In the genomic region with DNA sequence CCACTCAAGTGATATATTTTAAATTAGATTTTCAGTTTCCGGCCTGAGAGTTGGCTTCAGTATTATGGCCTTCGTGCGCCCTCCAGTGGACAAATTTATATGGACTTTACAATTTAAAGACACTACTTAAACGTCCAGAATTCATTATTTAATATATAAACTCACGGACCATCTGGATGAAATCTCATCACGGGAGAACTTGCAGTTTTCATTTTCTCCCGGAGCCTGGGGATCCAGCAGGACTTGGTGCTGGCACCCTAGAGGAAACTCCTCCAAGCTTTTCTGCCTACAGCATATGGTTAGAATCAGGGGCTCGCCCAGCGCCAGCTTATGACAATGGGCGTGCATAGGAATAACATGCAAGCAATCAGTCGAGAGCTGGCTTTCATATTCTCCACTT, we compare ENCODE assay signal across 8 mouse cellular contexts.
DNase-seq lines count a peak whose midpoint lies in the region; ATAC-seq and TF ChIP-seq lines count a peak whose summit lies in the region.

No protein-coding gene starts in this region.

- TF ChIP-seq CTCF in forebrain, postnatal 0 days (IDR thresholded peaks at IDR 0.05; ENCODE audit: low read depth) = peak; percentile 63

- no peaks in the 10 kb centered on the region for H3K27me3 ChIP-seq in heart, embryonic 11.5 days (ENCODE audit: control insufficient read depth, insufficient read depth, low read length)
- no peaks in the 10 kb centered on the region for H3K27me3 ChIP-seq in forebrain, postnatal 0 days (ENCODE audit: insufficient read depth, low read length)
- H3K27me3 ChIP-seq in limb, embryonic 13.5 days = no peaks in the 10 kb centered on the region

- H3K4me2 ChIP-seq in heart, embryonic 11.5 days = peak overlapping the region; percentile 29; the same call in 1 of the 2 replicates
- peak overlapping the region; percentile 41 for H3K4me2 ChIP-seq in forebrain, postnatal 0 days (ENCODE audit: low read depth)
- H3K4me2 ChIP-seq in limb, embryonic 13.5 days (replicated peaks) = peak overlapping the region; percentile 58

- no peaks in the 10 kb centered on the region for H3K9me3 ChIP-seq in heart, embryonic 11.5 days (replicated peaks; ENCODE audit: control insufficient read depth, low read length)
- no peaks in the 10 kb centered on the region for H3K9me3 ChIP-seq in forebrain, postnatal 0 days (ENCODE audit: low read length)
- no peaks in the 10 kb centered on the region for H3K9me3 ChIP-seq in limb, embryonic 13.5 days

- ATAC-seq in heart, embryonic 11.5 days (replicated peaks; ENCODE audit: insufficient number of reproducible peaks, low FRiP score, low TSS enrichment) = no peak
- peak; percentile 77 for ATAC-seq in forebrain, postnatal 0 days
- ATAC-seq in limb, embryonic 13.5 days (ENCODE audit: low FRiP score, low read depth) = peak; percentile 88

- no peak for DNase-seq in heart, adult 9 months (ENCODE audit: low spot score in 2 of 2)
- peak; percentile 32 for DNase-seq in ZHBTc4 (ENCODE audit: low read depth, low spot score)
- peak; percentile 67 for DNase-seq in forebrain, postnatal 0 days
- peak; percentile 38 for DNase-seq in kidney, adult 9 months
- DNase-seq in retina, postnatal 1 day = peak; percentile 69
- no peak for DNase-seq in ovary, adult 18-20 months (ENCODE audit: low spot score)

- H3K4me1 ChIP-seq in heart, embryonic 11.5 days (ENCODE audit: control insufficient read depth, insufficient read depth, low read length) = no peaks in the 10 kb centered on the region
- no peaks in the 10 kb centered on the region for H3K4me1 ChIP-seq in forebrain, postnatal 0 days (ENCODE audit: insufficient read depth)
- H3K4me1 ChIP-seq in limb, embryonic 13.5 days = 0 out of 2 replicates have a peak, but pooled peaks cover 9% of the 10 kb centered on the region

- H3K4me3 ChIP-seq in heart, embryonic 11.5 days (ENCODE audit: low read depth, low read length) = no peak overlapping the region
- H3K4me3 ChIP-seq in forebrain, postnatal 0 days (ENCODE audit: low read depth, low read length) = no peak overlapping the region
- H3K4me3 ChIP-seq in limb, embryonic 13.5 days = peak overlapping the region; percentile 27

- WGBS in heart, embryonic 11.5 days (ENCODE audit: insufficient replicate concordance) = 36% methylated on average over 11 of the region's 11 CpGs
- 19% methylated on average over 11 of the region's 11 CpGs for WGBS in forebrain, postnatal 0 days
- 15% methylated on average over 11 of the region's 11 CpGs for WGBS in limb, embryonic 13.5 days

- no peak overlapping the region for H3K9ac ChIP-seq in heart, embryonic 11.5 days (ENCODE audit: low read depth, low read length)
- H3K9ac ChIP-seq in forebrain, postnatal 0 days = no peak overlapping the region
- no peak overlapping the region for H3K9ac ChIP-seq in limb, embryonic 13.5 days

- H3K27ac ChIP-seq in heart, embryonic 11.5 days (ENCODE audit: low read depth, low read length) = no peak overlapping the region
- H3K27ac ChIP-seq in forebrain, postnatal 0 days (ENCODE audit: low read depth, low read length) = no peak overlapping the region
- H3K27ac ChIP-seq in limb, embryonic 13.5 days = no peak overlapping the region

- H3K36me3 ChIP-seq in heart, embryonic 11.5 days (ENCODE audit: control insufficient read depth, insufficient read depth, low read length) = no peaks in the 10 kb centered on the region
- no peaks in the 10 kb centered on the region for H3K36me3 ChIP-seq in forebrain, postnatal 0 days (ENCODE audit: insufficient read depth)
- no peaks in the 10 kb centered on the region for H3K36me3 ChIP-seq in limb, embryonic 13.5 days

Comparison
In these comparisons a context has a peak if more than half of its experiments do, and no peak if none do; other contexts are left out.
1. DNase-seq: peak in ZHBTc4 (single experiment), forebrain, postnatal 0 days (single experiment), kidney, adult 9 months (single experiment) and retina, postnatal 1 day (single experiment); none in heart, adult 9 months (0 of 2) and ovary, adult 18-20 months (single experiment).
2. Peak in every context shown above with its lines, with median percentiles within 50 percentile points of each other: H3K4me2 ChIP-seq.